Mouse (Mus musculus) kidney, adult 9 months (tissue): ENCODE data around the gene Gdpgp1.

ENCODE experiments used
- DNase-seq: peaks from one replicate; pipeline ENCODE4 v3.0.0; 2022

The Gdpgp1 gene

DNA sequence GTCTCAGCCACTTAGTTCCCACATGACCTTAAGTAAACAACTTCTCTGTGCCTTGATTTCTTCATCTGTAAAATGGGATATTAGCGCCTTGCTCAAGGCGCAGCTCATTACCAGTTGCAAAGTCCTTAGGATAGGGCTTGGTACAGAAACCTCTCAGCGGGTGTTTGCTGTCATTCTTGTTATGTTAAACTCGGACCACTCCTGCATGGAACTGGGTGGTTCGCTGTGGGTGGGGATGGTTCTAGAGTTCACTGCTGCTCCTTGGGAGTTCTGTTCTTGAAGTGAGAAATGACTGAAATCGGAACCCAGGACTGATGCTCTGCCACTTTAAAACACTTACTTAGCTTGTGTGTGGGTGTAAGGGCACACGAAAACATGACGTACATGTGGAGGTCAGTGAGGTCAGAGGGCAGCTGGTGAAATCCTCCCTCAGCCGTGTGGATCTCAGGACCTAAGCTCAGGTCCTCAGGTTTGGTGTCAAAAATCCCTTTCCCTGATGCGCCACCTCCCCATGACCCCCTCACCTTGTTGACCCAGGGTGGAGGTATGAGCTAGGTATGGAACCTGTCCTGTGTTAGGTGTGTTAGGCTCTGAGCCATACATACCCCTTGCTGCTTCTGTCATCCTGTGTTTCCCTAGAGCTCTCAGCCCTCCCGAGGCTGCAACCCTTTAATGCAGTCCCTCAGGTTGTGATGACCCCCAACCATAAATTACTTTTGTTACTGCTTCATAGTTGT is 32.6 kb upstream of the Gdpgp1 start:
- no peak for DNase-seq

DNA sequence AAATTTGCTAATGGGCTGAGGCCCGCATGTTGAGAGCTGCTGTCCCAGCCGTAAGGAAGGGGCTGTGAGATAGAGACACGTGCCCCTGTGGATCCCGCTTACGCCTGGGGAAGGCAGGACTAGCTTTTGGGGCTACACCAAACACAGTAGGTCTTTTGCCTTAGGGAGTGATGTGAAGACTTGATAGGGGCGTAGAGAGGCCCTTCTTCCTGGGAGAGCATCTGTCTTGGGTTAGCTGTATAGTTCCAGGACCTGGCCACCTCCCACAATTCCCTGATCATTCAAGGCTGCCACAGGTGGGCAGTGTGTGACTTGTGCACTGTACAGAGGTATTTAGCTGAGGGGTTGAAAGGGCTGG is 32.1 kb upstream of the Gdpgp1 start:
- DNase-seq, result no peak

DNA sequence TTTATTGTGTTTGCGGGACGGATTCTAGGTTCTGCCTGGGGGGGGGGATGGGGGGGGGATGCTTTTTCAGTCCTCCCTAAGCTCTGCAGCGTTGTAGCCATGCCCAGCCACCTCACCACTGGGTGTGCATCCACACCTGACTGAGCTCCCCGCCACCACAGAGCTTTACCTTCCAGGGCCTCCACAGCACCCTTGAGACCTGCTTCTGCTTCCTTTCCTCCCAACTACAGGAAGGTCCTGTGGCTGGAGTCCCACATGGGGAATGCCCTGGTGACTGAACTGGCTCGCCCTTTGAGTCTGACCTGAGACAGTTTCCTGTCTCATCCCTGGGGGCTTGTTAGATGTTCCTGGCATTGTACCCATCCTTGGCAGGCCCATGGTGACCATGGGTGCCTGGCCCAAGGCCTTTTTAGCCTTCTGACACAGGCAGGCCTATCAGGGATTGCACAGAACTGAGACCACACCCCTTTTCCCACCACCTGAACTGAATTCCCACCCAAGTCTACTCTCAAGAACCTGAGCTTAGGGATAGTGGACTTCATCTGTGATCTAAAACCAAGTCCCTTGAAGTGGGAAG is 31.6 kb upstream of the Gdpgp1 start:
- no peak for DNase-seq

GRCm38 (mm10) chr7:80201888-80202540 is 30.7 kb upstream of the Gdpgp1 start:
- no peak for DNase-seq

DNA sequence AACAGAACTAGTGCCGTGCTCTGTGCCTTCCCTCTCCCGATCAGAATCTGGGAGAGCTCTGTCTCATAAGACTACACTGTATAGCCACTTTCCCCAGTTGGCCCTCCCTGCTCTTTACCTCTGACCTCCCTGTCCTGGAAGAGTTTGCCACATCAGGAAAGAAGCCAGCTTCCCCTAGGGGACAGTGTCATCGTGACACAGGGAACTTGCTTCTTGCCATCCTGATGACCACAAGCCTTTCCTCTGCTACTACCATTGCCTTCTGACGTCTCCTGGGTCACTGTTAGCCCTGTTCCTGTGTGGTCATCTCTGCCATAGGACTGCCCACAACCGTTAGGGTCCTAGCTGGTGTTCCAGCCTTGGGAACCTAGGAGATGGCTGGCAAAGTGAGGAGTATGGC is 29.7 kb upstream of the Gdpgp1 start:
- no peak for DNase-seq

DNA sequence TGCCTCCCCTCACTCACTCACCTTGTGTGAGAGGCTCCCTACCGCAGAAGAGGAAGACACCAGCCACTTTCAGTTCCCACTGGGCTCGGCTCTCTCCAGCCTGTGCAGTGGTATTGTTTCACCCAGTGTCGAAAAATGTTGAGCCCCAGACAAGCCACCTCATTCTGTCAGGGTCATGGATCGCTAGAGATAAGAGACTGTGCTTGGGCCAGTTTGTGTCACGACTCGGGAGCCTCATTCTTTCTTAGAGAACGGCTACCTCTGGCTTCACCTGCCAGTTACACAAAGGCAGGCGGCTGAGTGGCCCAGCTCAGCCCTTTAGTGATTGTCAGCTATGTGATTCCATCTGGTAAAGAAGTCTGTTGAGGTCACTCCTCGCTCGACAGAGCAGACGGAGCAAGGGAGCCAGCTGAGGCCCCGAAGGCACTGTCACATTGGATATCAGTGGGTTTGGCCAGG is 29.0 kb upstream of the Gdpgp1 start:
- no peak for DNase-seq

DNA sequence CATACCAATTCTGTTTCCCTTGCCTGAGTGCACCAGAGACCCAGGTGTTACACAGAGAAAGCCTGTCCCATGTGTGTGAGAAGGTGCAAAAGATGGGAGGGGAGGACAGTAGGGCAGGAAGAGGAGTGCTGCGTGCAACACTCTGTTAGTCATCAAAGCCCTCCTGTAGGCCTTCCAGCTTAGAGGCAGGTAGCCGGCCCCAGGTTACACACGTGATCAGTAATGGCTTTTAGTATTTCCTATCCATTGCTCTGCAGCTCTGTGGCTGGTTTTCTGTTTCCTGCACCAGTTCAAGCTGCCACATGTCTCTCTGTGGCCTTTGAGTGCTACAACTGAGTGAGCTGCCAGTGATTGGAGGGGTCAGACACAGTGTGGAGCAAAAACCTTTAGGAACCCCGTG is 28.3 kb upstream of the Gdpgp1 start:
- no peak for DNase-seq

GRCm38 (mm10) chr7:80204961-80205360 is 27.7 kb upstream of the Gdpgp1 start:
- no peak for DNase-seq

- DNase-seq, result peak; percentile 10
These were observed 26.7 kb upstream of the Gdpgp1 start for GRCm38 (mm10) chr7:80205705-80206589.

DNA sequence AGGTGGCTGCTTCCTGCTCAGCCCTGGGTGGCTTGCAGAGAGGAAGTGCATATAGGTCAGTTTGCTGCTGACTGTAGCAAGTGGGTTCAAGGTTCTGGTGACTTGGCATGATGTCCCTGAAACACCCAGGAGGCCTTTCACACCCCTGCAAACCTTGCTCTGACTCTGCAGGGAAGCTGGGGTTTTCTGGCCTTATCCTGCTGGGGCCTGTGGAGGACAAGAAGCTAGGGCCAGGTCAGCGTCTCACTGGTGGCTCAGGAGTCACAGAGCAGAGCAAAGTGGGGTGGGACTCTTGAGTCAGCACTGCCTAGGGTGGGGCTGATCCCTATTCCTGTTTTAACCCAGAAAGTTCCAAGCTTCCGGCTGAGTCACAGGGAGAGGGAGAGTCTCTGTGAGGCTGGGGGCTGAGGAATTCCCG is 25.3 kb upstream of the Gdpgp1 start:
- peak; percentile 86 for DNase-seq

- peak; percentile 52 for DNase-seq
These were observed 24.5 kb upstream of the Gdpgp1 start for GRCm38 (mm10) chr7:80208026-80208642.

DNA sequence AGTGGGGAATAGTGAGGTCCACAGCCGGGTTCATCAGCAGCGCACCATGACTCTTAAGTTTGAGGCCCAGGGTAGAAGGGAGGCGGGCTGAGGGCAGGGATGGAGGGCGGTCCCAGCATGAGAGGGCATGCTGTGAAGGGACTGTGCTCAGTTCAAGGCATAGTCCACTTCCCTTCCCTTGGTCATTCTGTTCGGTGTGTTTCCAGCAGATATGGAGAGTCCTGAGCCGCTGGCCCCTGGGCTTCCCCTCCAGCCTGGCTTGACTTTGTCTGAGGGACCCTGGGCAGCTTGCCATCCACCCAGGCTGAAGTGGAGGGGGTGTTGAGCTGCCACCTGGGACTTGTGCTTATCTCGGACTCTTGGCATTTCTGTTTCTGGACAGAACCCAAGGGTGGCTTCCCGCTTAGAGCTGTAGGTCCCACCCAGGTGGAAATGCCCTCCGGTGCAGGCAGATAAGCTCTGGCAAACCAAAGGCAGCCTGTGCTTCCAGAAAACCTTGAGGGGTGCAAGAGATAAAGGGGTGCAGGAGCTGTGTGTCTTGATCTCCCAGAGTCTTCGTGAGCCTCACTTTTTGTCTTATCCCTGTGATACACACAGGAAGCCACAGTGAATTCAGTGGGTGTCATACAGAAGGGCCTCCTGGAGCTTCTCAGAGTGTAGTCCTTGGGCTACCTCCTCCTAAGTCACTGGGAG is 23.8 kb upstream of the Gdpgp1 start:
- DNase-seq, result peak; percentile 62

- peak; percentile 24 for DNase-seq
These were observed 23.0 kb upstream of the Gdpgp1 start for GRCm38 (mm10) chr7:80209669-80210068.

- DNase-seq, result no peak
These were observed 21.7 kb upstream of the Gdpgp1 start for GRCm38 (mm10) chr7:80210982-80211381.

DNA sequence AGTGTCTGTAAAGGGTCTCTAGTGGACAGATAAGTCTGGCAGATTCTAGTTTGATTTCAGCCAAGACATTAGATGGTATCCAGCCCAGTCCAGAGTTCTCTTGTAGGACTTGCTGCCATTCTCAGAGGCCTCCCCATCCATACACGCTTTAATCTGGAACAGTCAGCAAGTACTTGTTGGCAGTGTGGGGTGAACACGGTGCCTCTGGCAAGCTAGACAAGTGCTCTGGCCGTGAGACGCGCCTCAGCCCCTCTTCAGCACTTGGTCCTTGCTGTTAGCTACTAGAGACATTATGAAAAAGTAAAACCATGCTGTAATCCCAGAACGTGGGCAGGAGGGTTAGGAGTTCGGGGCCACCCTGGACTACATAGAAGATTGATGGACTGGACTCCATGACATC is 19.1 kb upstream of the Gdpgp1 start:
- DNase-seq, result no peak

- no peak for DNase-seq
These were observed 18.2 kb upstream of the Gdpgp1 start for GRCm38 (mm10) chr7:80214459-80214858.

DNA sequence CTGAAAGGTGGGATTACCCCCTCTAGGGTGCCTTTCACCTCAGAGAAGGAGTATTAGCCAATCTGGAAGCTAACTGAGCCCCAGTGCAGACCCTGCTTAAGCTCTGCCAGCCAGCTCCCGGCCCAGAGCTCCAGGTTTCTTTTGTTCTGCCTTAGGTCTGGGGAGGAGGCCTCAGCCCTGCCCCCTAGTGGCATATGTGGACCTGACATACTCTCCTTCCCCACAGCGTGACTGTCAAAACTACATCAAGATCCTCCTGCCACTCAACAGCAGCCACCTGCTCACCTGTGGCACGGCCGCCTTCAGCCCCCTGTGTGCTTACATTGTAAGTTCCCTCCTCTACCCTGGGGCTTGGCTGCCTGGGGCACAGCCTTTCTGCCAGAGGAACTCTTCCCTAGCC is 17.3 kb upstream of the Gdpgp1 start:
- DNase-seq, result peak; percentile 83

- peak; percentile 66 for DNase-seq
These were observed 16.1 kb upstream of the Gdpgp1 start for GRCm38 (mm10) chr7:80216566-80216965.

GRCm38 (mm10) chr7:80218666-80219065 is 14.0 kb upstream of the Gdpgp1 start:
- DNase-seq, result no peak

- DNase-seq, result no peak
These were observed 12.3 kb upstream of the Gdpgp1 start for GRCm38 (mm10) chr7:80220237-80220797.

- no peak for DNase-seq
These were observed 11.4 kb upstream of the Gdpgp1 start for GRCm38 (mm10) chr7:80221179-80221750.
